Mouse (Mus musculus) ovary, adult 2 months (tissue): ENCODE measurements around the gene Lactb. TPM values are rescaled to one million over a fixed set of nuclear protein-coding genes. Genes with fewer than 3 reads are reported as not detected.

Experiments used
- polyA plus RNA-seq: library from polyadenylated mRNA; depleted of rRNA; stranded (reverse); fragments of >200 nt; gene quantifications from 2 replicates; pipeline ENCODE4 v1.2.3, GENCODE M21; 2012; rRNA removed

Gene Lactb
- polyA plus RNA-seq, result 14.8 and 21.8 TPM in 2 replicates

GRCm38 (mm10) chr9:66975239-66975645, at the start of gene Lactb:
Gene Lactb, minus strand, starts transcription at chr9:66975484.

GRCm38 (mm10) chr9:66945647-66946641, 29.3 kb downstream of the Lactb start, which contains the start of gene Rps27l:
Gene Rps27l, plus strand, starts transcription at chr9:66946086.

GRCm38 (mm10) chr9:66919382-66919971, 55.8 kb downstream of the Lactb start, which contains the start of gene Rab8b:
Gene Rab8b, minus strand, starts transcription at chr9:66919687.

Other genes with a start within 250 kb of the Lactb start
- 4.1 and 6.0 TPM in 2 replicates for gene Aph1b, start 180.0 kb downstream of the Lactb start, polyA plus RNA-seq
- gene Gm10647, start 178.4 kb downstream of the Lactb start, polyA plus RNA-seq, result 0.10 and 0.16 TPM in 2 replicates
- gene Aph1c, start 140.8 kb downstream of the Lactb start, polyA plus RNA-seq, result 2.6 and 2.7 TPM in 2 replicates
- gene Rab8b, start 55.8 kb downstream of the Lactb start, polyA plus RNA-seq, result 7.1 TPM in 2 replicates
- gene Rps27l, start 29.4 kb downstream of the Lactb start, polyA plus RNA-seq, result 8.3 and 14.9 TPM in 2 replicates
- 221 and 234 TPM in 2 replicates for gene Tpm1, start 73.9 kb upstream of the Lactb start, polyA plus RNA-seq